Mouse (Mus musculus) mature B cell (primary cell): ENCODE data around the gene Fancl.

Experiments
- in situ Hi-C: fragments of 300-500 bp; cut with MboI; formaldehyde crosslinking; loops from 2 replicates; pipeline ENCODE4 v1.14.3; 2019

Fancl gene

GRCm38 (mm10) chr11:26489761-26490466, 104.0 kb downstream of the Fancl start:
- in situ Hi-C loops: no loop called here

DNA sequence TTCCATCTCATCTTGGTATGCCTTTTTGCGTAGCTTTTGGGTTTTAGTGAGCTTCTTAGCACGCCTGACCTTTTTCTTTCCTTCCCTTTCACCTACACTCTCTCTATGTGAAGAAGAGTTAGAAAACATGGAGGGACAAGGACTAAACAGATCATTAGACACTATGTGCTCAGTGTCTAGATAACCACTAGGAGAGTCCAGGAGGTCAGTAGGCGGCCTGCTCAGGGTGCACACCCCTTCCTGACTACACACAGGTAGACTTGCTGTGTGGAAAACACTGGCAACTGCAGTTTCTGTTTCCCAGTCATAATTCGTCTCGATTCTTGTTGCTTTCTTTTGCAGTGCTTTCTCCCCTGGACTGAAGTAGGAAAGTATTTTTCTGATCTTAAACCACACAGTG, 110.0 kb downstream of the Fancl start:
- in situ Hi-C loops: no loop called here

DNA sequence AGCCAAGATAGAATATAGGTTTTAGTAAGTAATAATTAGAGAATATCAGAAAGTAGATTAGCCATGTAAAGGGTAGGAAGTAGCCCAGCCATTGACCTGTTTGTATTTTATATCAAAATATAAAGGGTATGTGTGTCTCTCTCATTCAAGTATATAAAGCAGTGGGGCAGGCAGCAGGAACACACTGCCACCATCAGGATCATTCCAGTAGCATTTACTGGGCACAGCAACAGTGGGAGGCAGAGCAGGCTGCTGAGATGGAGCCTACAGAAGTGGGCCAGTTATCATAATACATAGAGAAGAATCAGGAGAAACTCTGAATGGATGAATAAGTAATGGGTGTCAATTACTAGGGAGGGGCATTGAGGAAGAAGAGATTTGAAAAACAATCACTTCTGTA, 127.7 kb downstream of the Fancl start:
- in situ Hi-C loops: no loop called here

GRCm38 (mm10) chr11:26516086-26516485, 130.2 kb downstream of the Fancl start:
- in situ Hi-C loops: no loop called here

GRCm38 (mm10) chr11:26518991-26519390, 133.1 kb downstream of the Fancl start:
- in situ Hi-C loops: no loop called here
